Mouse (Mus musculus) E14TG2a.4 (cell line): ENCODE data around the gene Srd5a1.
"Not testable (repeated sequence)": the region's sequence is repeated elsewhere in the genome, so short reads cannot be mapped to it uniquely, and the experiment has no call there.

Experiments
- H3K27me3 ChIP-seq: 2 replicates; pipeline ENCODE4 v1.6.1; 2014; ENCODE audit warnings: low read length, control low read depth; ENCODE audit not compliant: insufficient read depth
- H3K36me3 ChIP-seq: 2 replicates; pipeline ENCODE4 v1.6.1; 2014; ENCODE audit warnings: low read length, control low read depth; ENCODE audit not compliant: insufficient read depth
- H3K4me1 ChIP-seq: replicated peaks from 2 replicates; pipeline ENCODE4 v1.6.1; 2014; ENCODE audit warnings: low read depth, low read length, control low read depth
- H3K4me3 ChIP-seq: replicated peaks from 2 replicates; pipeline ENCODE4 v1.5.1; 2014; ENCODE audit warnings: mild to moderate bottlenecking, low read length
- H3K9me3 ChIP-seq: 2 replicates; pipeline ENCODE4 v1.6.1; 2014; ENCODE audit warnings: low read length, control low read depth
- CTCF ChIP-seq: conservative IDR thresholded peaks from 2 replicates; pipeline ENCODE4 v1.5.1; 2014; ENCODE audit warnings: low read length
- NANOG ChIP-seq: IDR thresholded peaks from 2 replicates; pipeline ENCODE4 v1.6.1; 2014; ENCODE audit warnings: borderline replicate concordance, low read length, mixed read lengths
- POU5F1 ChIP-seq: IDR thresholded peaks from 2 replicates; pipeline ENCODE4 v1.6.1; 2014; ENCODE audit warnings: low read length, borderline replicate concordance

Srd5a1 gene

DNA sequence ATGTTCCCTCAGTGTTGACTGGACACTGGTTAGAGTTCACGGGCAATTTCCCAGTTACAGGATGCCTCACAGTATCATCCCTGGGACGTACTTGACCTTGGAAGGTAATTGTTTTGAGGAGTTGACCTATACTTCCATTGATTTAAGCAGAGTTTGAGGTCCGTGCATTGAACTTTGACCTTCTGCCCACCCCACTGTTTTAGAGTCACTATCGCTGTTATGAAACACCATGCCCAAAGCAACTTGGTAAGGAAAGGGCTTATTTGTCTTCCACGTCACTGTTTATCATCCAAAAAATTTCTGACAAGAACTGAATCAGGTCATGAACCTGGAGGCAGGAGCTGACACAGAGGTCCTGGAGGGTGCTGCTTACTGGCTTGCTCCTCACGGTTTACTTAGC is 28.8 kb downstream of the Srd5a1 start:
- peaks cover 30% of the 10 kb centered on the region for H3K4me1 ChIP-seq
- TF ChIP-seq POU5F1 (no peak), CTCF (no peak), NANOG (no peak)
- no peaks in the 10 kb centered on the region for H3K9me3 ChIP-seq
- H3K36me3 ChIP-seq, result no peaks in the 10 kb centered on the region
- 0 out of 2 replicates have a peak, but pooled peaks cover 2% of the 10 kb centered on the region for H3K27me3 ChIP-seq
- no peak overlapping the region for H3K4me3 ChIP-seq

DNA sequence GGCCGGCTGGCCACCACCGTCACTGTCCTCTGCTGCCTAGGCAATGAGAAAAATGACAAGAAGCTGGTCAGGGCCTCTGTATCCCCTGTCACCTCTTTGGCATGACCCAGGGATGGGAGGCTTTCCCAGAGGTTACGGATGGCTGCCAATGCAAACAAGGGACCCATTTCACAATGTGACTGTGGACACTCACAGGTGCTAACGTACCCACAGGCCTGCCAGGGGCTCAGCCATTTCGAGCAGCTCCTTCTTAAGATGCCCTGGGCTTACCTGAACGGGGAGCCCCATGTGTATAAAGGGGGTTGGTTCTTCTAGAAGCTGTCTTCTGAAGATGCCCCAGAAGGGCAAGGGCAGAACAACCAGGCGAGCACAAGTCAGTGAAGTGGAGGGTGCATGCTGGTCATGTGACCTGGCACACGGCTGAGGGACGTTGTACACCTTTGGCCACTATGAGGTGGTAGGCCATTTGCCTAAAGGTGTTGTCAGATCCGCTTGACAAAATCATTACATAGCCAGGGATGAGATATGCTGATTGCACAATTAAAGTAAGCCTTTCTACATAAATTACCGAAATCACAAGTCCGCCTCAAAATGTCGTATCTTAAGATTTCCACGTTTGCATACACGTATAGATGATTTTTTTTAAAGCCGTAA is 33.9 kb downstream of the Srd5a1 start:
- Histone ChIP-seq H3K4me1 (peaks cover 7% of the 10 kb centered on the region), H3K36me3 (no peaks in the 10 kb centered on the region), H3K9me3 (no peaks in the 10 kb centered on the region), H3K27me3 (no peaks in the 10 kb centered on the region), H3K4me3 (no peak overlapping the region)
- no peak for TF ChIP-seq CTCF
- TF ChIP-seq POU5F1, result no peak
- TF ChIP-seq NANOG, result no peak

DNA sequence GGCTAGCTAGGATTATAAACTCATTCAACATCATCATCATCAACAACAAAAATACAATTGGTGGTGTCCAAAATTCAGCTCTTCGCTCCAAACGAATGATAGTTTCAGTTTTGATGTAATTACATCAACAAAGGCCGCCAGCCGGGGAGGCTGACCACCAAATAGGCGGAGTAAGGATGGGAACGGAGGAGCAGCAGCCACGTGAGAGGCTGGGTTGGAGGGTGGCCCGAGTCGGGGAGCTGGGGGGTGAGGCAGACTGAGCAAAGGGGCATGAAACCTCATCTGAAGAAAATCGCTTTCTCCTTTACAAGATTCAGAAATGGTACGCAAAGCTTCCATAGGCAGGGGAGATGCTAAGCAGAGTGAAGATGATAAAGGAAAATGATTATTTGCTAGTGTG is 34.6 kb downstream of the Srd5a1 start:
- no peaks in the 10 kb centered on the region for H3K9me3 ChIP-seq
- TF ChIP-seq NANOG, result no peak
- TF ChIP-seq CTCF, result no peak
- no peak for TF ChIP-seq POU5F1

DNA sequence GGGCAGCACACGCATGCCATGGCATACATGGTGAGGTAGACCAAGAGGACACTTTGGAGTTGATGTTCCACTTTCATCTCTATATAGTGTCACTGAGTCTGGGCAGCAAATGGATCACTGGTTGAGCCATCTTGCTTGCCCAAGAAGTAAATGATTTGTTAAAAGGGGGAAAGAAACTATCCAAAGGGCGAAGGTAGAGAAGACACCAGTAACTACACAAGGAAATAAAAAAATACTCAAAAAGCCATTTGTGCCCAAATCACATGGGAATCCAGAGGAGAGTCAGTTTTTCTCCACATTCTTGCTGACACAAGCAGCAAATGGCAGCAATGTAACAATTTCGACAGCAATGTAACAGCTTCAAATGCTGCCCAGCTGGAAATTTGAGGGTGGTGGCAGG is 38.6 kb downstream of the Srd5a1 start:
- Histone ChIP-seq H3K4me1 (peaks cover 7% of the 10 kb centered on the region), H3K9me3 (no peaks in the 10 kb centered on the region), H3K27me3 (0 out of 2 replicates have a peak, but pooled peaks cover 3% of the 10 kb centered on the region), H3K36me3 (no peaks in the 10 kb centered on the region), H3K4me3 (no peak overlapping the region)
- TF ChIP-seq POU5F1 (no peak), CTCF (no peak), NANOG (no peak)

More for the DNA sequence above, 34.6 kb downstream of the Srd5a1 start:
- Histone ChIP-seq H3K4me3 (no peak overlapping the region), H3K27me3 (no peaks in the 10 kb centered on the region), H3K36me3 (no peaks in the 10 kb centered on the region), H3K4me1 (peaks cover 7% of the 10 kb centered on the region)

DNA sequence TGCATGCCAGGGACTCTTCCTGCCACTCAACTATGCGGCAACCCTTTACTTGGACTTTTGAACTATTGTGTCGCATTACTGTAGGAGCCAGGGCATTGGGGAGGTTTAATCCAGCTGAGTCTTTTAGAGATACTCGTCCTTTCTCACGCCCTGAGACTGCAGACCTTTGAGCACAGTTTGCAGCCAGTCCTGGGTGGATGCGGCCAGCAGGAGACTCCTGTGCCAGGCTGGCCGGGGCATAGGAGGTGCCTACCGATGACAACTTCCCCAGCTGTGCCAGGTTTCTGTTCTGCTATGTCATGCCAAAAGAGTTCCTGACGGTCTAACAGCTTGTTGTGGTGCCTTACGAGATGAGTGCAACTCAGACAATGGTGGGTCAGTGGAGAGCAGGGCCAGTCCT is 42.0 kb downstream of the Srd5a1 start:
- TF ChIP-seq NANOG, result no peak
- TF ChIP-seq CTCF, result no peak
- TF ChIP-seq POU5F1, result no peak
- 0 out of 2 replicates have a peak, but pooled peaks cover 3% of the 10 kb centered on the region for H3K27me3 ChIP-seq
- no peaks in the 10 kb centered on the region for H3K36me3 ChIP-seq
- H3K4me3 ChIP-seq, result no peak overlapping the region
- H3K4me1 ChIP-seq, result no peaks in the 10 kb centered on the region
- no peaks in the 10 kb centered on the region for H3K9me3 ChIP-seq

DNA sequence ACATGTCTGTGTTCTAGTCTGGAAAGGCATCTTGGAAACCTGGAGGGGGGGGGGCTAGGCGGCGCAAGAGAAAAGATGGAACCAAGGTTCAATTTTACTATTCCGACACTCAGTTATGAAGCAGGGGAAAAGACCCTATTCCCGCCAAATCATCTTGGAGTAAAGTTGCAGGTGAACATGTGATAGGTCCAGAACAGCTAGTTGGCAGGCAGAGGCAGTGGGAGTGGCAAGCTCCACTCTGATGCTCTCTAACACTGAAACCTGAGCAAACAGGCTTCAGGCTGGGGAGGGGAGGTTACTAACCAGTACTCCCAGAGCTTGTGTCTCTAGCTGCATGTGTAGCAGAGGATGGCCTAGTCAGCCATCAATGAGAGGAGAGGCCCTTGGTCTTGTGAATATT is 45.8 kb downstream of the Srd5a1 start:
- H3K27me3 ChIP-seq, H3K4me3 ChIP-seq: not testable (repeated sequence)

DNA sequence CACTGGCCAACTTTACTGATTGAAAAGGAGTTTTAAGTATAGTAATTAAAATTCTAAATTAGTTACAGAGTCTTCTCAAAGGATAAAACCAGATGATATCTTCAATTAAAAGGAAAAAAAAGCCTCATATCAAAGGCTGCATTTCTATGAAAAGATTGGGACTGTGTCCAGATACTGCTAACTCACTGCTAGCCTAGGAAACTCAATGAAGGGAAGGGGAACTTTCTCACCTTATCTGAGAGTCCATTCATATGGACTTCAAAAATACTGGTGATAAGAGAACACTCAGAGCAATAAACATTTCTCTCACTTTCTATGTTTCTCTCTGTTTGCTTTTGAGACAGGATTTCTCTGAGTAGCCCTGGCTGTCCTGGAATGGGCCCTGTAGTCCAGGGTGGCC is 46.7 kb downstream of the Srd5a1 start:
- H3K9me3 ChIP-seq, result no peaks in the 10 kb centered on the region
- TF ChIP-seq NANOG, result no peak
- no peak for TF ChIP-seq POU5F1
- TF ChIP-seq CTCF, result no peak
- no peaks in the 10 kb centered on the region for H3K4me1 ChIP-seq
- no peaks in the 10 kb centered on the region for H3K36me3 ChIP-seq
- H3K27me3 ChIP-seq, result 0 out of 2 replicates have a peak, but pooled peaks cover 3% of the 10 kb centered on the region
- H3K4me3 ChIP-seq, result no peak overlapping the region

More for the DNA sequence above, 45.8 kb downstream of the Srd5a1 start:
- H3K9me3 ChIP-seq, H3K4me1 ChIP-seq, H3K36me3 ChIP-seq: not testable (repeated sequence)

DNA sequence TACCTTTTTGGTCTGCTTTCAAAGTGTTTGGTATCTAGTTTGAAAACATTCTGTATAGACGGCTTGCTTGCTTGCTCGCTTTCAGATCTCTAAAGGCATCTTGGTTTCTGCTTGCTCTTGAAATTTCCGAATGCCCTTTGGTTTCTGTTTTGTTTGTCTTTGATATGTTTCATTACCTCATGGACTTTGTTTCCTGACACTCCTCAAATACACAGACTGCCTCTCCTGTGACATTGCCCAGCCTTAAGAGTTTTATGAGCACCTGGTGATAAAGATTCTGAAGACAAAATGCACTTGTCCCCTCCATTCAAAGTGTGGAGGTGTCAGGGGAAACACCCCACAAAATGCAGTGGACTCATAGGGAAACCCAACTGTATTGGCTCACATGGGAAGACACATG is 47.3 kb downstream of the Srd5a1 start:
- Histone ChIP-seq H3K36me3 (no peaks in the 10 kb centered on the region), H3K9me3 (no peaks in the 10 kb centered on the region), H3K4me1 (no peaks in the 10 kb centered on the region), H3K4me3 (no peak overlapping the region), H3K27me3 (no peaks in the 10 kb centered on the region)
- TF ChIP-seq POU5F1, result no peak
